Mouse (Mus musculus) E14TG2a.4 (cell line): Measurements from ENCODE around the gene Cryab.

ENCODE experiments used
- H3K27me3 ChIP-seq: 2 replicates; pipeline ENCODE4 v1.6.1; 2014; ENCODE audit warnings: low read length, control low read depth; ENCODE audit not compliant: insufficient read depth
- H3K36me3 ChIP-seq: 2 replicates; pipeline ENCODE4 v1.6.1; 2014; ENCODE audit warnings: low read length, control low read depth; ENCODE audit not compliant: insufficient read depth
- H3K4me1 ChIP-seq: replicated peaks from 2 replicates; pipeline ENCODE4 v1.6.1; 2014; ENCODE audit warnings: low read depth, low read length, control low read depth
- H3K4me3 ChIP-seq: replicated peaks from 2 replicates; pipeline ENCODE4 v1.5.1; 2014; ENCODE audit warnings: mild to moderate bottlenecking, low read length
- H3K9me3 ChIP-seq: 2 replicates; pipeline ENCODE4 v1.6.1; 2014; ENCODE audit warnings: low read length, control low read depth
- CTCF ChIP-seq: conservative IDR thresholded peaks from 2 replicates; pipeline ENCODE4 v1.5.1; 2014; ENCODE audit warnings: low read length
- NANOG ChIP-seq: IDR thresholded peaks from 2 replicates; pipeline ENCODE4 v1.6.1; 2014; ENCODE audit warnings: borderline replicate concordance, low read length, mixed read lengths
- POU5F1 ChIP-seq: IDR thresholded peaks from 2 replicates; pipeline ENCODE4 v1.6.1; 2014; ENCODE audit warnings: low read length, borderline replicate concordance

Cryab gene

DNA sequence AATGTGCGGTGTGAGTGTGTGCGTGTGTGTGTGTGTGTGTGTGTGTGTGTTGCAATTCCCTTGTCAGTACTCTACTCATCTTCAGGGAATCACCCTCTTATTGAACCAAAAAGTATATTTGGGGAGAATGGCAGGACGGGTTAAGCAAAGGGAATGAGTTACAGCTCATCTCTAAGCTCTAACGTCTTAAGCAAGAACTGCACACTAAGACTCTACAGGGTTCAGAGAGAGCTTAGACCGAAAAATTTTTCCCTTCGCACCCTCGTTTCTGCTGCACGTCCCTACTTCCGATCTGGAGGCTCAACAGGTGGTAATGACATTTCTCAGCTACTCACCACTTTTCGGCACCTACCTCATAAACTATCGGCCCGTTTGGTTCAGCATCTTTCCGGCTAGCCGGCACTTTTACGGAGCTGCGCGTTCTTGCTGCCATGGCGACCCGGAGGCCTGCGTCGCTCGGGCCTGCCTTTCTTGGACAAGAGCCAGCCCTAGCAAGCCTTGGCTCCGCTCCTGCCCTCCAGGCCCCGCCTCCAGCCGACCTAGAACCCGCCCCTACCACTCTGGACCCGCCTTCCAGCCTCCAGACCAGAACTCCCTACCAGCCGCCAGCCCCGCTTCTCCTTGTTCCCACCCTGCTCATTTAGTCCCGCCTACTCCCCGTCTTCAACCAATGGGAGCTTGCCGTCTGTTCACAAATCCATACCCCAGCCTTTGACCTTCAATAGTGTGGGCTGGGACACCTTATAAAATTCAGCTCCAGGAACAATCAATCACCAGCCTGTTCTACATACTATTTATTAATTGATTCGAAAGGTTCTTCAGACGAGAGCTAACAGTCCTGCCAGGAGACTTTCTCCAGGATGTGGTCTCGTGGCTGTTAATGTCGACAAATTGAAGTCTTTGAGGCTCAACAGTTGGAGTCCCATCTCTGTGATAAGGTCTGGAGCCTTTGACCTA lies 11.9 kb upstream of the Cryab start, which contains the start of gene Dixdc1:
Gene Dixdc1 (minus strand): TSS at position 604 of the 957 bp plus-strand sequence.
- Histone ChIP-seq H3K36me3 (0 out of 2 replicates have a peak, but pooled peaks cover 3% of the 10 kb centered on the region), H3K27me3 (no peaks in the 10 kb centered on the region)
- TF ChIP-seq NANOG (no peak), POU5F1 (no peak), CTCF (no peak)

DNA sequence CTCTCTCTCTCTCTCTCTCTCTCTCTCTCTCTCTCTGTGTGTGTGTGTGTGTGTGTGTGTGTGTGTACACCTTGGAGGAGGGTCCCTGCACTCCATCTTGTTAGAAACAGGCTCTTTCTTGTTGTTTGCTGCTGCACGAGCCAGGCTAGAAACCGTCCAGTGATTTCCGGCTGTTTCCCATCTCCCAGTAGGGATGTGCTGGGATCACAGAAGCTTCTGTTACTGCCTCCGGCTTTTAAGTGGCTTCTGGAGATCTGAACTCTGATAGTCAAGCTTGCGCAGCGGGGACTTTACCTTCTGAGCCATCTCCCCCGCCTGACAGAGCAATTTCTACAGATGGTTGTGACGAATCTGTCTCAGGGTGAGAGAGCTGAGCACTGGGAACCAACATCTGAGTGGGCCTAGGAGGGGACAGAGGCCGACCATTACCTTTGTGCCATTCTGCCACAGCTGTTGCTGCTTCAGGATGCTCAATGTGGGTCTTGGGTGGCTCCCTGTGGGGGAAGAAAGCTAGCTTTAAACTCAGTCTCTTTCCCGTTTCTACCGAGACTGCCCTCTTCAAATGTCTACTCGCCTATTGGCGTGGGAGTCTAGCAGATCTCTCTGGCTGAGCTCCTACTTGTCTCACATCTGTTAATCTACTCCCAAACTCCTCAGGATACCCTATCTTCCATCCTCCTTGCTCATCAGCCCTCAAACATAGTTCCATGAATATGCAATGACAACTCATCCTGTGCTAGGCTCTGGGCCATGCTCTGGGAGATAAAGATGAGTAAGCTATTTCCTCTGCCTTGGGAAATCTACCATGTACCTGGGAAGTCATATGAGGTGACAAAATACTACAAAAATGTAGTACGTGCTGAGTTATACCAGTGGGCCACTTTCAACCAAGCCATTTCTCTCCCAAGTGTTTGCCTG lies 10.0 kb upstream of the Cryab start:
- peaks cover 64% of the 10 kb centered on the region for H3K4me1 ChIP-seq
- TF ChIP-seq POU5F1 (no peak), NANOG (no peak), CTCF (no peak)
- no peaks in the 10 kb centered on the region for H3K27me3 ChIP-seq
- H3K9me3 ChIP-seq: no peaks in the 10 kb centered on the region
- H3K36me3 ChIP-seq: 0 out of 2 replicates have a peak, but pooled peaks cover 3% of the 10 kb centered on the region
- peak overlapping the region; percentile 53 for H3K4me3 ChIP-seq

More for the DNA sequence above, 11.9 kb upstream of the Cryab start, which contains the start of gene Dixdc1:
- Histone ChIP-seq H3K4me3 (peak within 1 kb of the TSS; percentile 72), H3K4me1 (peaks cover 61% of the 10 kb centered on the region), H3K9me3 (no peaks in the 10 kb centered on the region)

DNA sequence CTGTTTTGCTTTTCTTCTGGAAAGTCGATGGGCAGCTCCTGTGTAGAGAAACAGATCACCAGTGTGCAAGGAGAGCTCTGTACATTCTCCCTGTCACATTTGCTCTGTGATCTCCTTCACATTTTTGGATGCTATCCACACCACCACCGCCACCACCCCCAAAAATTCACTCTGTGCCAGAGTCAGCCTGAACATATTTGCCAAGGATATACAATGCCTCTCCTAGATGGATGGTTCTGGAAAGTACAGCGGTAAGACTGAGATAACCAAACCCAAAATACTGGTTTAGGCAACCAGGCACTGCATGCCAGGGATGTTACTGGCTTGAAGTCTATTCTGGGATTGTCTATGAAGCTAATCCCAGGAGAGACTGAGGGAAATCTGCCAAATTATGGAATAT lies 8.9 kb upstream of the Cryab start:
- TF ChIP-seq CTCF: no peak
- no peak for TF ChIP-seq POU5F1
- TF ChIP-seq NANOG: no peak
- no peaks in the 10 kb centered on the region for H3K9me3 ChIP-seq
- H3K4me3 ChIP-seq: no peak overlapping the region
- H3K4me1 ChIP-seq: peaks cover 72% of the 10 kb centered on the region
- 0 out of 2 replicates have a peak, but pooled peaks cover 3% of the 10 kb centered on the region for H3K36me3 ChIP-seq
- peaks cover 4% of the 10 kb centered on the region for H3K27me3 ChIP-seq

DNA sequence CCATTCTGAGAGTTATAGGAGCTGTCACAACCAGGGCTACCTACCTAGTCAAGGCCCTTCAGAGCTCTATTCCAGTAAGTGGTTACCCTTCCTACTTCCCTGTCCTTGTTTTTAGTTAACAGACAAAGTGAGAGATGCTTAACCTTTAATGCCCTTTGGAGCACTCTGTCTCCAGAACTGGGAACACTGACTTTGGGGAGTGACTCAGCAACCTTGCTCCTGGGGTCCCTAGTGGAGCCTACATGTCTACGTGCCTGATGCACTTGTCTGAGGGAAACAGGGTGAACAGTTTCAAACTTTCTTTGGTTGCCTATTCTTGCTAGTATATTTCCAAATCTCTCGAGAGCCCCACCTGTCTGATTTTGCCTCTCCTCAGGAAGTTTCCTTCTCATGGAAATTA lies 8.4 kb upstream of the Cryab start:
- TF ChIP-seq CTCF (no peak), NANOG (no peak), POU5F1 (no peak)
- Histone ChIP-seq H3K4me1 (peaks cover 72% of the 10 kb centered on the region), H3K36me3 (0 out of 2 replicates have a peak, but pooled peaks cover 3% of the 10 kb centered on the region), H3K27me3 (peaks cover 4% of the 10 kb centered on the region), H3K4me3 (0 out of 2 replicates have a peak overlapping the region, but pooled peaks have one; percentile 5), H3K9me3 (no peaks in the 10 kb centered on the region)

DNA sequence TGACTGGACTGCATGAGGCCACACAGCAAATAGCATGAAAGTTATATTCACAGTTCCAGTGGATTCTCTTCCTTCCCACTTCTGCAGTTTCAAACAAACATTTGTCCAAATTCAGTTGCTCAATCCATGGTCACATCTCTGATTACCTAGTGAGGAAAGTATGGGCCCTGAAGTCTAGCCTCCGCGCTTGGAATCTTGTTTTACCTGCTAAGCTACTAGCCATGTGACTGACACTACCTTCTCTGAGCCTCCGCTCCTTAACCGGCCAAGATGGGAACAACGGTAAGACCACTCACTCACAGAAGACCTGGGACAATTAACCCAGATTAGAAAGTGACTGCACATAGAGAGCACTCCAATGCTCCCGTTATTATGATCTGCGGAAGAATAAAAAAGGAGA lies 5.3 kb upstream of the Cryab start:
- Histone ChIP-seq H3K4me1 (peaks cover 51% of the 10 kb centered on the region), H3K36me3 (0 out of 2 replicates have a peak, but pooled peaks cover 3% of the 10 kb centered on the region), H3K27me3 (peaks cover 14% of the 10 kb centered on the region), H3K9me3 (no peaks in the 10 kb centered on the region), H3K4me3 (peak overlapping the region; percentile 77)
- TF ChIP-seq CTCF (no peak), POU5F1 (no peak), NANOG (no peak)

DNA sequence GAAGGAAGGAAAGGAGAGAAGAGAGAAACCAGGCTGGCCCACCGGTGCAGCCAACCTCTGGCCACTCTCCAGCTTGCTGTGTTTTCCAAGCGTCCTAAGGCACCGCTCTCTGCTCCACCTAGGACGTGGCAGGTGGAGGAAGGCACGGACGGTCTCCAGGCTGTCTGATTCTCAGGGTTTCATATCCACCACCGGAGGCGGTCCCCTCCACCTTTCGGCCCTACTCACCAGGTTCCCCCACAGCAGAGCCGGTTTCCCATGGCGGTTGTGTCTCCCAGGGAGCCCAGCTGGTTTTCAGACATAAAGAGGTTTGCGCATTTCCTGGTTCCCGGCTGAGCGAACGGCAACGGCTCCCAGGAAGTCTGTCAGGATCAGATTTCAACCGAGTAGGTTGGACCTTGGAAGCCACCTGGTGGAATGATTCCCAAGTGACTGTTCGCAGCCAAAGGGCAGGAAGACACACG lies 4.9 kb upstream of the Cryab start, which contains the start of gene 2310030G06Rik:
Gene 2310030G06Rik (minus strand): TSS at position 323 of the 464 bp plus-strand sequence.
- Histone ChIP-seq H3K4me1 (peaks cover 51% of the 10 kb centered on the region), H3K9me3 (no peaks in the 10 kb centered on the region), H3K4me3 (peak within 1 kb of the TSS; percentile 77), H3K36me3 (0 out of 2 replicates have a peak, but pooled peaks cover 3% of the 10 kb centered on the region), H3K27me3 (peaks cover 19% of the 10 kb centered on the region)
- TF ChIP-seq NANOG: no peak
- no peak for TF ChIP-seq POU5F1
- TF ChIP-seq CTCF: 0 out of 2 replicates have a peak, but pooled peaks have one; percentile 5

DNA sequence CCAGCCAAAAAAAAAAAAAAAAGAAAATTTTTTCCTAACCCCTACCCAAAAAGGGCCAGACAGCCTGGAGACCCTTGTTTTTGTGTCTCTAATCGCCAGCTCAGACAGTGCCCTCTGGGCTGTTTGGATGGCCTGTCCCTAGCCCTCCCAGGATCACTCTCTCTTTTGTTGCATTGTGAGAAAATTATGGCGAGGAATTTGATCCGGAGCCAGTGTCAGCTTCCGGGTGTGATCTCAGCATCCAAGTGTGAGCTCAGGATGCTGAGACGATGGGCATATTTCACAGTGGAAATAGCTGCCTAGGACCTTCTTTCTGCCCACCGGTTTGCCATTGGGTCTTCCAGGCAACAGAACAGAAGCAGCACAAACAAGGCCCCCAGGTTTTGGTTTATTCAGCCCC lies 419 bp upstream of the Cryab start:
- Histone ChIP-seq H3K36me3 (no peaks in the 10 kb centered on the region), H3K4me1 (peaks cover 48% of the 10 kb centered on the region), H3K4me3 (peak overlapping the region; percentile 71), H3K27me3 (peaks cover 51% of the 10 kb centered on the region), H3K9me3 (no peaks in the 10 kb centered on the region)
- TF ChIP-seq POU5F1: no peak
- no peak for TF ChIP-seq CTCF
- no peak for TF ChIP-seq NANOG
